Mouse (Mus musculus): ENCODE data around the gene Ocm. TPM values are rescaled to one million over a fixed set of nuclear protein-coding genes. Genes with fewer than 3 reads are reported as not detected.
"Not testable (repeated sequence)": the region's sequence is repeated elsewhere in the genome, so short reads cannot be mapped to it uniquely, and the experiment has no call there.

Ocm gene
- total RNA-seq, 2 experiments from 2014 or later = not detected

- DNase-seq; intact Hi-C loops (cut with DNase I): not testable (repeated sequence)
Observed at GRCm38 (mm10) chr5:144013366-144014134, 12.9 kb downstream of the Ocm start.

- intact Hi-C loops (cut with DNase I) = no loop called here
- DNase-seq = no peak
Observed at GRCm38 (mm10) chr5:144002461-144003192, 23.8 kb downstream of the Ocm start.

DNA sequence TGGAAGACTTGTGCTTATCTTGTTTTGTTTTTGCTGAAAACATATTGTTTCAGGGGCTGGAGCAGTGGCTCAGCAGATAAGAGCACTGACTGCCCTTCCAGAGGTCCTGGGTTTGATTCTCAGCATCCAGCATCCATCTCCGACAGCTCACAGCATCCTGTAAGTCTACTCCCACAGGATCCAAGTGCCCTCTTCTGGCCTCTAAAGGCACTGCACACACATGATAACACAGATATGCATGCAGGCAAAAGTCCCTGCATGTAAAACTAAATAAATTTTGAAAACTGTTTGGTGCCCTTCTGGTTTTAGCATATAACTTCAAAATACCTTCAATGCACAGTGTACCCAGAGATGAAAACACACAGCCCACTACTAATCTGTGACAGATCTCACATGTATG, 27.1 kb downstream of the Ocm start:
- intact Hi-C loops (cut with DNase I) = no loop called here
- no peak for DNase-seq

DNA sequence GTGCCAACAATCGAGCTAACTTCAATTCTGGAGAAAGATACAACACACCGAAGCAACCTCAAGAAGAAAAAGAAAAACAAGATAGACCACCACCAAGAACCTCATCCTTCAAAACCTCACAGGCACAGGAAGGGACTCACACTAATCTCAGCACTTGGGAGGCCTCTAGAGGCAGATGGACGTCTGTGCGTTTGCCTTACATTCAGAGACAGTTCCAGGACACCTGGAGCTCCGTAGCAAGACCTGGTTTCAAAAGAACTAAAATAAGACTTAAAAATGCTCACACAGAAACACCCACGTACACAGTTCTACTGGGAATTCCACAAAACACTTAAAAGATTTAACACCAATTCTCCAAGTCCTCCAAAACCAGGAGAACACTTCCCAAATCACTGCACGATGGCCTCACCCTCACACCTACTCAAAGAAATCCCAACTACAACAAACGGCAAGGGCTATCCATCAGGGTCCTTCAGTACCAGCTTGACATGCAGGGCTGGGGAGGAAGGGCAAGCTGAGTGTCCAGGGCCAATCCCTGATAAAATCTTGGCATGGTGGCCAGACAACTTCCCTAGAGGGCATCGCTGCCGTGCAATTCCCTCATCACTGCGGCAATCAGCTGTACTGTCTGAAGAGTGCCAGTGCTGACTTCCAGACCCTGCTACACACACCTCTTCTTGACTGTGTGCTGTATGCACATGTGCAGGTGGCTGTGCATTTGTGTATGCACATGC, 31.7 kb downstream of the Ocm start:
- no peak for DNase-seq
- intact Hi-C loops (cut with DNase I) = no loop called here

GRCm38 (mm10) chr5:143993849-143994248, 32.6 kb downstream of the Ocm start:
- intact Hi-C loops (cut with DNase I) = no loop called here
- no peak for DNase-seq

DNA sequence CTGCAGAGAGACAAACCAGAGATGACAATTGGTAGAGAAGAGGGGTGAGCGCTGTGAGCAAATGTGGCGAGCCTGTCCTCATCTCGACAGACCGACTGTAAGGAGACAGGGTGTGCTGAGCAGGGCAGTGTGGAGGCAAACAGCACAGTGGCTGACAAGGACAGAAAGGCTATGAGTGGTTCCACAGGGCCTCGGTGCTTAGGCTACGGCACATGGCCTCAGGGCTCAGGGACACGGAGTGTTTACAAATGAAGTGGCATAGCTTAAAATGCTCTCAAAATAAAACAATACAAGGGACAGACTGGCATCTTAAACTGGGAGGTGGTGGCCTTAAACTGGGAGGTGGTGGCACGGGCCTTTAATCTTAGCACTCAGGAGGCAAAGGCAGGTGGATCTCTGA, 33.2 kb downstream of the Ocm start:
- intact Hi-C loops (cut with DNase I) = no loop called here
- no peak for DNase-seq

GRCm38 (mm10) chr5:143992661-143993060, 33.8 kb downstream of the Ocm start:
- intact Hi-C loops (cut with DNase I) = no loop called here
- no peak for DNase-seq

DNA sequence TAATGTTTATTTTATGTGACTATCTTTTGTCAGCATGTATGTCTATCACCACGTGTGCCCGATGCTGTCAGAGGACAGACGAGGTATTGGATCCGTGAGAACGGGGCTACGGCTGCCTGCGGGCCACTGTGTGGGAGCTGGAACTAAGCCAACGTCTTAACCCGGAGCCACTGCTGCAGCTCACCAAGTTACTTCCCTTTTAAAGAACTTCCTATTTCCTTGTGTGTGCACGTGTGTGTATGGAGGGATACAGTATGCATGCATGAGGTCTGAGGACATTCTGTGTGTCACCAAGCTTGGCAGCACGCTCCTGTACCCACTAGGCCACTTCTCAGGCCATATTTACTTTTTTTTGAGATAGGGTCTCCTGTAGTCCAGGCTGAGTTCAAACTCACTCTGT, 36.4 kb downstream of the Ocm start:
- no peak for DNase-seq
- intact Hi-C loops (cut with DNase I) = no loop called here

GRCm38 (mm10) chr5:143989046-143989445, 37.4 kb downstream of the Ocm start:
- intact Hi-C loops (cut with DNase I) = no loop called here
- no peak for DNase-seq

DNA sequence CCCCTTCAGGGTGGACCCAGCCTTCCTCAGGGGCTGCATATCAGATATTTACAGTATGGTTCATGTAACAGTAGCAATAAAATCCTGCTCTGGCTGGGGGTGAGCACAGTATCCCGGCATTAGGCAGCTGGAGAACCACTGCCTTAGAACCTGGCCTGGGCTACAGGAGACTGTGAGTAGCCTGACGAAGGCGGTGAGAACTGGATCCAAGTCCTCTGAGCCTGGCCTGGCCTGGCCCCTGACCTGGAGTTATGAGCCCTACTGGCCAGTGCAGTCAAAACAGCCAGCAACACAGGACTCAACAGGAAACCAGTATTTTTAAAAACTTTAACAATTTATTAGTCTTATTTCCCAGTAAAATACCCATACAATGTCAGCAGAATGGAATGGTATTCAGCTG, 38.9 kb downstream of the Ocm start:
- intact Hi-C loops (cut with DNase I) = no loop called here

GRCm38 (mm10) chr5:143985381-143985780, 41.1 kb downstream of the Ocm start:
- intact Hi-C loops (cut with DNase I) = no loop called here
- no peak for DNase-seq

More for the DNA sequence above, 38.9 kb downstream of the Ocm start:
- DNase-seq = no peak

DNA sequence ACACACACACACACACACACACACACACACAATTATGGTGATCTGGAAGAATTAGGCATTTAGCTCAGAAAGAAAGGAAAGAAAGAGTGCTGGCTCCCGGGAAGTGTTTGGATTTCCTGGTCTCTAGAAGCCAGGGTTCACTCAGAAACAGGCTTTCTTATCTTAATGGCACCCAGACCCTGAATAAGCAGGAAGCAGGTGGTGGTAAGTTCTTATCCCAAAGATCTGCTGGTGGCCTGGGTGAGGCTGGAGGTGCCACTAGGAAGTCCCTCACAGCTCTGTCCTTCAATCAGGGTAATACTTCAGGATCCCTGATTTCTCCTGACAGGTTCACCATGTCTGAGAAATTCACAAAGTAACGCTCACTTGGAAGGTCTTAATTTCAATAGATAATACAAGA, 44.1 kb downstream of the Ocm start:
- intact Hi-C loops (cut with DNase I) = no loop called here
- no peak for DNase-seq

GRCm38 (mm10) chr5:143980858-143981257, 45.6 kb downstream of the Ocm start:
- intact Hi-C loops (cut with DNase I) = no loop called here
- no peak for DNase-seq

DNA sequence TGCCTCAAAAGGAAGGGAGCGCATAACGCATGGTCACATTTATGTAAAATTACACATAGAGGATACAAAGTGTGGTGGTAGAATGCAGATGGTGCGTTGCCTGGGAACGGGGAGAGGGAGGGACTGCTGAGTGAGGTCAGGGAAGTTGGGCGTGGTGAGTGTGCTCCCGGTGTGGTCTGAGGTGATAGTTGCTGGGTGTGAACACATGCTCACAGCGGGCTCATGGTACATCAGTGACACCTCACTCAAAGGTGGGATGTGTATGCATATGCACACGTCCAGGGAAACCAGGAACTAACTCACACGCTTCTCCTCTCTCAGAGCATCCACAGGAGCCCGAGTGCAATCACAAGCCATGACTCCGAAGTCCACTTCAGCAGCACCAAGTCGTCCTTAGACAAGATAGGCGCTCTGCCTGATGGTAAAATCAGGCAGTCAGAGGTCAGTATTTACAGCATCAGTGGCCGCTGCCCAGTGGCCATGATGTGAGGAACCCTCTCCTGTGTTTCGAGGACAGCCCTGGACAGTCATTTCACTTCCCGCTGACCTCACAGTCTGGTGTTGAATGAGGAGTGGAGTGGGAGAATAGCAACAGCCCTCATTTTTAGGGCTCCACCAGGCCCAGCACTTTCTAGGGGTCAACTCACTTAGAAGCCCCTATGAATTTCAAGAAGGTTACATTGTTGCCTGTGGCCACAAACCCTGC, 49.6 kb downstream of the Ocm start:
- intact Hi-C loops (cut with DNase I) = no loop called here
- peak in 1 of 2 experiments; percentile 4 for DNase-seq

DNA sequence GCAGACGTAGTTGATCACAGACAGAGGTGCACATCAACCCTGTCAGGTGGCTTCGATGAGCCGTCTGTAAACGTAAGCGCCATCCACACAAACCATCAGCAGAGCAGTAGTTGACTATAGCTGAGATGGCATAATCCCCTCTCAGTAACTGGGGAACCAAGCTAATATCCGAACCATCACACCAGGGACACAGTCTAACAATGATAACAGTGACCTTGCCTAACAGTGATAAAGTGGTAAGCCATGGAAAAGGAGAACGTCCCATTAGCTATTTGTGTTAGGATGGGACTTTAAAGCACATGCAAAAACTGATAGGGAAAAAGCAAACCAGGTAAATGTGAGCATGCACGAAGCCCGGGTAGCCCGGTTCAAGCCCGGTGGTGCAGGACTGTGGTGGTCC, 50.2 kb downstream of the Ocm start:
- intact Hi-C loops (cut with DNase I) = no loop called here
- DNase-seq = no peak

DNA sequence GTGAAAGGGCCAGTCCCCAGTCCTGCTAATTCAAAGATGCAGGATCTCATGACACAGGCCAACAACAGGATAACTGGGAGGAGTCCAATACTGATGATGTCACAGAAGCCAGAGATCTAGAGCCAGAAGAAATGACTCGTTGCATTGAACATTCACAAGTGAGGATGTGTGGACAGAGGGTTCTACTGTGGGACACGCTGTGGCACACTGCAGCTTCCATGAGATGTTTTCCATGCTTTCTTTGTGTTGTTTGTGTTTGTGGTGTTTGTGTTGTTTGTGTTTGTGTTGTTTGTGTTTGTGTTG, 50.9 kb downstream of the Ocm start:
- no peak for DNase-seq
- intact Hi-C loops (cut with DNase I) = no loop called here

- peak; percentile 38 to 61 for DNase-seq
- intact Hi-C loops (cut with DNase I) = no loop called here
Observed at GRCm38 (mm10) chr5:143974931-143975630, 51.4 kb downstream of the Ocm start.

- intact Hi-C loops (cut with DNase I) = no loop called here
- no peak for DNase-seq
Observed at GRCm38 (mm10) chr5:143972628-143973027, 53.8 kb downstream of the Ocm start.

Data from gastrocnemius, postnatal 36 days (tissue).